Mouse (Mus musculus) G1E (cell line): ENCODE results near the gene Flvcr1.

Source experiments
- CTCF ChIP-seq: IDR thresholded peaks from 2 replicates; pipeline ENCODE4 v1.5.1; 2012; ENCODE audit warnings: low read depth, low read length, inconsistent platforms, mixed read lengths
- POLR2AphosphoS5 ChIP-seq: IDR thresholded peaks from 2 replicates; pipeline ENCODE4 v1.6.1; 2012; ENCODE audit warnings: low read depth, low read length, inconsistent platforms; ENCODE audit not compliant: insufficient replicate concordance

DNA sequence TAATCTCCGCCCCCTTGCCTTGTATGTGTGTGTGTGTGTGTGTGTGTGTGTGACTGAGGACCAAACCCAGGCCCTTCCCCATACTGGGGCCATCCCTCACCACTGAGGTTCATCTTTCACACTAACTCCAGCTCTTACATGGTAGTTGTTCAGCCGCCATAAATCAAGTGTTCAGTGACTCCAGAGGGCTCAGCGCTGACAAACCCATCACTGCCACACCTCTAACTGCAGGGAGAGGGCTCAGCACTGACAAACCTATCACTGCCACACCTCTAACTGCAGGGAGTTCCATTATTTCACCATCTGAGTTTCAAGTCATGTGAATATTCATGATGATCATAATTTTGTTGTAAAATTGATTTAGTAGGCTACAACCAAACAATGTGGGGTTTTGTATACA is 27.6 kb upstream of the Flvcr1 start:
- TF ChIP-seq CTCF (no peak), POLR2AphosphoS5 (no peak)
